Mouse (Mus musculus): Measurements from ENCODE around the gene Olfr1135. TPM values are rescaled to one million over a fixed set of nuclear protein-coding genes. Genes with fewer than 3 reads are reported as not detected.

Olfr1135 gene
- not detected for total RNA-seq (2023)

GRCm38 (mm10) chr2:87673564-87673963 lies at the start of gene Olfr1135:
Gene Olfr1135, minus strand, starts transcription at chr2:87673664.

GRCm38 (mm10) chr2:87713079-87713478 lies 39.6 kb upstream of the Olfr1135 start, which contains the start of gene Olfr1137:
Gene Olfr1137, minus strand, starts transcription at chr2:87713179.

DNA sequence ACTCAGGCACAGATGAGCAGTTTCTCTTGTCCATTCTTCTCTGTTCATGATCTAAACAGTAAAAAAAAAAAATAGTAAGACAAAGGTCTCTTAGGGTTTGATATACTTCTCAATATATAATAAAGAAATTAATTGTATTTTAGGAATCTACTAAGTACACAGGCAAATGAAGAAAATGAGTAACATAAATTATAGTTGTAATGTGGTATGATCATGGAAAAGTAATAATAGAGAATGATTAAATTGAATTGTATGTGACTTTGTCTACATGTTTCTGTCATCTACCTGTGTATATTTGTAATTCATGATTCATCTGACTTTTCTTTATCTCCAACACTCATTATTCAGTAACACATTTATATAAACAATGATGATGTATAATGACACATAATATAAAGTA lies 20.4 kb upstream of the Olfr1135 start, which contains the start of gene Olfr1136:
TSS of gene Olfr1136 (minus strand) at position 101 of the 400 bp plus-strand sequence.

DNA sequence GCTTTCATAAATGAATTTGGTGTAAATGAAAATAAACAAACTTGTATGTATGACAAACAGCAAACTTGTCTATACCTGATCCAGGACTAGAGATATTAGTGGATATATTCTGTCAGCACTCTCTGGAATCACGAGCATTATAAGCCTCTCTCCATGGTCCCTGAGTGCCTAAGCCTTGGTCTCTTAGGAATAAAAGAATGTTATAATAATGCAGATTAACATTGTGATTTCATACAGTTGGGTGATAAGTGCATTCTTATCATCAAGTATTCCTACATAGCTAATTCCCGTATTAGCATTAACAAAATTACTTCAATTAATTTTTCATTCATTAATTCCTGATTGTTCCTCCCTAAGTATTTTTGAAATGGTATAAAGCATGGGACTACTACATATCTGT lies 15.1 kb downstream of the Olfr1135 start, which contains the start of gene Olfr1134:
TSS of gene Olfr1134 (minus strand) at position 101 of the 400 bp plus-strand sequence.

DNA sequence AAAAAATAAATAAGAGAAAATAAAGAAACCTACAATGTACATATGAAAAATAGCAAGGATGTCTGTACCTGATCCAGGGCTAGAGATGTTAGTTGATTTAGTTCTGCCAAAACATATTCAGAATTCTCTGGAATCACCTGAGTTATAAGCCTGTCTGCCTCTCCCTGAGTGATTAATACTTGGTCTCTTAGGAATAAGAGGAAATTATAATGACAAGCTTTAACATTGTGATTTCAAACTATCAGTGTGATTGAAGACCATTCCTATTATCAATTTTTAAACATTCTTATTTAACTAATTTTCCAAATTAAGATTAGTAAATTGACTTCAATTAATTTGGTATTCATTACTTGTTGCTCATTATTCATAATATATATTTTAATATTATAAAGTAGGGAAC lies 26.2 kb downstream of the Olfr1135 start, which contains the start of gene Olfr1133:
TSS of gene Olfr1133 (minus strand) at position 101 of the 400 bp plus-strand sequence.

DNA sequence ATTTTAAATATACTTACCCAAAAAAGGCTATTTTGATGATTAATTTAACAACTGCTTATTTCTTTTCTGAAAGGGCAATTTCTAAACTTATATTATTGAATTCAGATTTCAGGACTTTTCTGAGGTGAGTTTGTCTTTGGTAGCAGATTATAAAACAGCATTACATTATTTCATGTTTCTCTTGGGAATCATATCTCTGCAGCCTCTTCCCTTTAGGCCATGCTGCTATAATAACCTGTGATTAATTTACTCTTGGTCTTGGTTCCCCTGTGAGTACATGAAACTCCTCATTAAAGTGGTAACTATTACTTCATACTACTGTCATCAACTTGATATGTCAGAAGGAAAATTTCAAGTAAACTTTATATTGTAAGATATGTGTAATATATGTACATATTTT lies 36.0 kb downstream of the Olfr1135 start, which contains the start of gene Olfr1132:
TSS of gene Olfr1132 (minus strand) at position 101 of the 400 bp plus-strand sequence.

DNA sequence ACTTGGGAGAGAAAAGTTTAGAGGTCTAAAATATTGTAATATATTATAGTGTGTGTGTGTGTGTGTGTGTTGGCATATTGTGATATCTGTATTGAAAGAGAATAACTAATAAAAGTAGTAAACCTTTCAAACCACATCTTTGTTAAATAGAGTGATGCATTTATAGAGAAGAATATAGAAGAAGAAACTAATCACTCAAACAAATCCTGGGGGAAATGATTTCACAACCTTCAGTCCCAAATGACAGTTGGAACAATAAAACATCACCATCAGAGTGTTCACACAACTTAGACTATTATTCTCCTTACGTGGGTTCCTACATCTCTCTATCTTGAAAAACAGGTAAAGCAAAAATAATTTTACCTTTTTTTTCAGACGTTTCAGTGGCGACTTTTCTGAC lies 46.7 kb downstream of the Olfr1135 start, which contains the start of gene Olfr1131:
TSS of gene Olfr1131 (plus strand) at position 301 of the 400 bp plus-strand sequence.

Other genes with a start within 250 kb of the Olfr1135 start
- gene Olfr1124, start 243.4 kb downstream of the Olfr1135 start, total RNA-seq (2023) = not detected
- gene Olfr1126, start 219.7 kb downstream of the Olfr1135 start, total RNA-seq (2023) = not detected
- gene Pramel7, start 176.6 kb downstream of the Olfr1135 start, total RNA-seq (2023) = not detected
- gene Pramel6, start 167.1 kb downstream of the Olfr1135 start, total RNA-seq (2023) = not detected
- not detected for gene Olfr153, start 141.9 kb downstream of the Olfr1135 start, total RNA-seq (2023)
- gene Olfr1128, start 128.1 kb downstream of the Olfr1135 start, total RNA-seq (2023) = not detected
- gene Olfr1129, start 99.8 kb downstream of the Olfr1135 start, total RNA-seq (2023) = not detected
- gene Olfr1130, start 67.5 kb downstream of the Olfr1135 start, total RNA-seq (2023) = not detected
- gene Olfr1131, start 46.6 kb downstream of the Olfr1135 start, total RNA-seq (2023) = not detected
- gene Olfr1132, start 36.1 kb downstream of the Olfr1135 start, total RNA-seq (2023) = not detected
- not detected for gene Olfr1133, start 26.3 kb downstream of the Olfr1135 start, total RNA-seq (2023)
- not detected for gene Olfr1134, start 15.2 kb downstream of the Olfr1135 start, total RNA-seq (2023)
- gene Olfr1136, start 20.3 kb upstream of the Olfr1135 start, total RNA-seq (2023) = not detected
- gene Olfr1137, start 39.5 kb upstream of the Olfr1135 start, total RNA-seq (2023) = not detected
- not detected for gene Olfr1138, start 66.3 kb upstream of the Olfr1135 start, total RNA-seq (2023)
- not detected for gene Olfr1140, start 70.1 kb upstream of the Olfr1135 start, total RNA-seq (2023)
- gene Olfr1141, start 80.3 kb upstream of the Olfr1135 start, total RNA-seq (2023) = not detected
- not detected for gene Olfr152, start 105.8 kb upstream of the Olfr1135 start, total RNA-seq (2023)
- gene Olfr1143, start 126.9 kb upstream of the Olfr1135 start, total RNA-seq (2023) = not detected
- not detected for gene Olfr1145, start 136.2 kb upstream of the Olfr1135 start, total RNA-seq (2023)
- not detected for gene Olfr1148, start 156.9 kb upstream of the Olfr1135 start, total RNA-seq (2023)
- gene Olfr1150-ps1, start 170.3 kb upstream of the Olfr1135 start, total RNA-seq (2023) = not detected
- gene Olfr1151, start 182.2 kb upstream of the Olfr1135 start, total RNA-seq (2023) = not detected
- not detected for gene Olfr1152, start 192.8 kb upstream of the Olfr1135 start, total RNA-seq (2023)
- gene Olfr1153, start 221.3 kb upstream of the Olfr1135 start, total RNA-seq (2023) = not detected
- not detected for gene Olfr1154, start 231.5 kb upstream of the Olfr1135 start, total RNA-seq (2023)